Mouse (Mus musculus) midbrain, embryonic 16.5 days (tissue): ENCODE results near the gene AC124502.3. TPM values are rescaled to one million over a fixed set of nuclear protein-coding genes. Genes with fewer than 3 reads are reported as not detected.

Experiments
- ATAC-seq: fragments of 200-750 bp; cut with Nextera tagmentation; 2 replicates; pipeline ENCODE4 v1.8.0; 2017; ENCODE audit warnings: moderate TSS enrichment
- H3K27ac ChIP-seq: fragments of 300-500 bp; sonication (generic); 2 replicates; pipeline ENCODE4 v1.5.1; 2014; ENCODE audit warnings: mild to moderate bottlenecking, low read length, mixed read lengths
- H3K27me3 ChIP-seq: fragments of 300-500 bp; sonication (generic); 2 replicates; pipeline ENCODE4 v1.6.1; 2014; ENCODE audit warnings: low read depth, low read length, mixed read lengths; ENCODE audit not compliant: control insufficient read depth, insufficient read depth
- H3K36me3 ChIP-seq: fragments of 300-500 bp; sonication (generic); 2 replicates; pipeline ENCODE4 v1.6.1; 2014; ENCODE audit warnings: mild to moderate bottlenecking, low read length, moderate library complexity, mixed read lengths; ENCODE audit not compliant: control insufficient read depth, insufficient read depth
- H3K4me1 ChIP-seq: fragments of 300-500 bp; sonication (generic); 2 replicates; pipeline ENCODE4 v1.6.1; 2014; ENCODE audit warnings: mild to moderate bottlenecking, low read length, mixed read lengths; ENCODE audit not compliant: control insufficient read depth, insufficient read depth
- H3K4me2 ChIP-seq: fragments of 300-500 bp; sonication (generic); 2 replicates; pipeline ENCODE4 v1.6.1; 2014; ENCODE audit warnings: mild to moderate bottlenecking, low read length, mixed read lengths
- H3K4me3 ChIP-seq: fragments of 300-500 bp; sonication (generic); 2 replicates; pipeline ENCODE4 v1.5.1; 2014; ENCODE audit warnings: low read depth, mild to moderate bottlenecking, low read length, moderate library complexity, mixed read lengths
- H3K9ac ChIP-seq: fragments of 300-500 bp; sonication (generic); 2 replicates; pipeline ENCODE4 v1.6.1; 2014; ENCODE audit warnings: low read depth, low read length, mixed read lengths
- H3K9me3 ChIP-seq: fragments of 300-500 bp; sonication (generic); replicated peaks from 2 replicates; pipeline ENCODE4 v1.6.1; 2014; ENCODE audit warnings: mild to moderate bottlenecking, low read length, mixed read lengths; ENCODE audit not compliant: control insufficient read depth, poor library complexity, severe bottlenecking
- WGBS: fragments of 180-500 bp; shearing (Covaris S2); extraction: QIAGEN DNeasy Blood & Tissue Kit; methylation state at CpG from one replicate; pipeline ENCODE4 v1.1.7; 2014; 5-methylcytosine and 5-hydroxymethylcytosine counted together
- polyA plus RNA-seq: library from polyadenylated mRNA; unstranded; fragments of >200 nt; fragmentation: Nextera tagmentation; extraction: Ambion mirVana; gene quantifications from 2 replicates; pipeline ENCODE4 v1.2.1, GENCODE M21; 2015

AC124502.3 gene
- polyA plus RNA-seq, 1 experiment from 2014 or later: 2.9 TPM

DNA sequence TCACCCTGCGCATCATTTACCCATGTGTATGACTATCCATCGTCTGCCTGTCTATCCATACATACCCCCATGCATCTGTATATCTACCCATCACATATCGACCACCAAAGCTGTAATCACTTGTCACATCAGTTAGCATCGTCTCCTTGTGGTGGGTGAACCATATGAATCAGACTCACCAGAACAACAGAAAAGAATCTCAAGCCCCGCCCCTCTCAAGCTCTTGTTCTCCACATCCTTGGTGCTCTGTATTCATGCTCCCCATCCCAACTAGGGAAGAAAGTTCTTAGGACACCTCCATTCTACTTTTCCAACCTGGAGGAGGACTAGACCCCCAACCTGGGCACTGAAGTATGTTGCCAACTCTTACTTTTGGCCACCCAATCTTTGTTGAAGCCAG, 23.4 kb downstream of the AC124502.3 start:
- Histone ChIP-seq H3K9me3 (no peaks in the 10 kb centered on the region), H3K4me2 (no peak overlapping the region), H3K27me3 (peaks cover 4% of the 10 kb centered on the region; the same call in 1 of the 2 replicates), H3K27ac (no peak overlapping the region), H3K4me3 (no peak overlapping the region), H3K4me1 (no peaks in the 10 kb centered on the region), H3K9ac (no peak overlapping the region), H3K36me3 (no peaks in the 10 kb centered on the region)
- WGBS: 86% methylated on average over 5 of the region's 5 CpGs
- no peak for ATAC-seq

DNA sequence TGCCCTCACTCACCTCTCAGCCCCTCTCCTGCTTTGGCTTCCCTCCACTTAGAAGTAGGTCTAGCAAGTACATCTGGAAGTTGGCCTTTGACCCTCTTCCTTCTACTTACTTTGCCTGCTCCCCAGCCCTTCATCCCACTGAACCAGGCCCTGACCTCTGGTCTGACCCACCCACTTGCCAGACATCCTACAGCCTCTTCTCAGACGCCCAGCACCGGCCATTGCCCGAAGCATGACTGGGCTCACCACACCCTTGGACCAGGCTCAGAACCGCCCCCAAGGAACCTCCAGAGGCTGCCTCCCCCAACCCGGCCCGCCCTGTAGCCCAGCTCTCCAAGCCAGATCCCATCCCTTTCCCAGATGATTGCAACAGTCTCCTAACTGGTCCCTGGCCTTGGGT, 23.8 kb downstream of the AC124502.3 start:
- WGBS: 83% methylated on average over 6 of the region's 6 CpGs
- no peak for ATAC-seq
- H3K27me3 ChIP-seq: peaks cover 6% of the 10 kb centered on the region; the same call in 1 of the 2 replicates
- no peaks in the 10 kb centered on the region for H3K4me1 ChIP-seq
- no peak overlapping the region for H3K9ac ChIP-seq
- H3K36me3 ChIP-seq: no peaks in the 10 kb centered on the region
- no peaks in the 10 kb centered on the region for H3K9me3 ChIP-seq
- H3K27ac ChIP-seq: no peak overlapping the region
- no peak overlapping the region for H3K4me3 ChIP-seq
- H3K4me2 ChIP-seq: no peak overlapping the region

DNA sequence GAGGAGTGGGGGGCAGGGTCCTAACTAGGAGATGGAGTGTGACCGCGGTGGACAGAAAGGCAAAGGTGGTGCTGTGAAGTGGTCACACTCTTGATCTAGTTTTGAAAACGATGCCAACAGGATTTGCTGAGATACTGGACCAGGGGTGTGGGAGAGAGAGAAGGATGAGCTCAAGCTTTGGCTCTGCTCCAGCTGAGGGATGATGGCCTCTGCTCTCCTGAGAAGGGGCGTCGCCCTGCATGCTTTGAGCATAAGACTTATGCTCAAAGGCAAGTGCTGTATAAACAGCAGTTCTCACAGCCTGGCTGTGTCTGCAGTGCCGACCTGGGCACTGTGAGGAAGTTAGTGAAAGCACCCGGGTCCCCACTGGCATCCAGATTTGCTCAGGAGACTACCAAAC, 26.4 kb downstream of the AC124502.3 start:
- no peak overlapping the region for H3K27ac ChIP-seq
- H3K4me2 ChIP-seq: no peak overlapping the region
- H3K9ac ChIP-seq: no peak overlapping the region
- ATAC-seq: no peak
- H3K36me3 ChIP-seq: no peaks in the 10 kb centered on the region
- H3K4me3 ChIP-seq: no peak overlapping the region
- H3K4me1 ChIP-seq: peaks cover 8% of the 10 kb centered on the region; the same call in 1 of the 2 replicates
- no peaks in the 10 kb centered on the region for H3K9me3 ChIP-seq
- peaks cover 22% of the 10 kb centered on the region for H3K27me3 ChIP-seq
- WGBS: 68% methylated on average over 7 of the region's 7 CpGs

DNA sequence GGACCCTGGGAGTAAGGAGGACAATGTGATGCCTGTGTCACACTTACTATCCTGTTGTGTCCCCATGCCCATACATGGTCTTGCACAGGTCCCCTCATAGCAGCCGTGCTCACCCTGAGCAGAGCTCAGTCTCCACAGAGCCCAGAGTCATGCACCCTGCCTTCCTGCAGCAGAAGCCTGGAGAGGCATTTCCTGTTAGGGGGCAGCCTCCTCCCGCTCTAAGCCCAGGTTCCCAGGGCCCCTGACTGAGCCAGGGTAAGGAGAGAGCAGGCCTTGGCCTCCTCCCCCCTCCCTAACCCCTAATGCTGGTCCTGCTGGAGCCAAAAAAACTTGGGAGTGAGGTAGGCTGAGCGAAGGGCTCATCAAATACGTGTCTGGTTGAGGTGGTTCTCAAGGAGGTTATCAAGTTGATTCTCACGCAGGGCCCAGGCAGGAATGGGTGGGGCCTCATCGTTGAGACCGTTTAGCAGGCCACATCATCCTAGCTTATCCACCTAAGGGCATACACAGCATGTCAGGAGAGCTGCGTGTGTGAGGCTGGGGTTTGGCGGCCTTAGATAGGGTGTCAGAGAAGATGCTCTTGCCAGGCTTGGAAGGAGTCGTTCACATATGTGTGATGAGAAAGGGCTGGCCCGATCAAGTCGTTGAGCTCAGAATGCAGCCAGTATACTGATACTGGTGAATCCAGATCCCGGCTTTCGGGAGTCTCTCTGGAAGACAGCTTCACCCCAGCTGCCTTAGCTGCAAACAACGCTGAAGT, 28.5 kb downstream of the AC124502.3 start:
- ATAC-seq: no peak
- H3K36me3 ChIP-seq: no peaks in the 10 kb centered on the region
- WGBS: 11% methylated on average over 15 of the region's 15 CpGs
- H3K9me3 ChIP-seq: no peaks in the 10 kb centered on the region
- peak overlapping the region; percentile 76 for H3K4me2 ChIP-seq
- H3K4me1 ChIP-seq: peaks cover 14% of the 10 kb centered on the region; the same call in 1 of the 2 replicates
- H3K4me3 ChIP-seq: no peak overlapping the region
- no peak overlapping the region for H3K27ac ChIP-seq
- no peak overlapping the region; the same call in 1 of the 2 replicates for H3K9ac ChIP-seq
- peaks cover 27% of the 10 kb centered on the region for H3K27me3 ChIP-seq

DNA sequence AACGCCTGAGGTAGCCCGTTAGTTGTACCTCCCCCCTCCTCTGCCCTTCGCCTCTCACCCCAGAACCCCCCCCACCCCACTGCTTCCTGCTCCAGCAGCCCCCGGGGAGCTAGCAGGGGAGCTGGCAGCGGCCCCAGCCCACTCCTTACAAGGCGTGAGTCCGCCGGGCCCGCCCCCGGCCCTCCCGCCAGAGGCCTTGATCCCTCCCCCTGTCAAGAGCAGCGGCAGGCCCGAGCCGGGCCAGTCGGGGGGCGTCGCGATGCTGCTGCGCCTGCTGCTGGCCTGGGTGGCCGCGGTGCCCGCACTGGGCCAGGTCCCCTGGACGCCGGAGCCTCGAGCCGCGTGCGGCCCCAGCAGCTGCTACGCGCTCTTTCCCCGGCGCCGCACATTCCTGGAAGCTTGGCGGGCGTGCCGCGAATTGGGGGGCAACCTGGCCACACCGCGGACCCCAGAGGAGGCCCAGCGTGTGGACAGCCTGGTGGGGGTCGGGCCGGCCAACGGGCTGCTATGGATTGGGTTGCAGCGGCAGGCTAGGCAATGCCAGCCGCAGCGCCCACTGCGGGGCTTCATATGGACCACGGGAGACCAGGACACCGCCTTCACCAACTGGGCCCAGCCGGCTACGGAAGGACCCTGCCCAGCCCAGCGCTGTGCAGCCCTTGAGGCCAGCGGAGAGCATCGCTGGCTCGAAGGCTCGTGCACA, 29.3 kb downstream of the AC124502.3 start, which contains the start of gene Cd248:
Gene Cd248, plus strand, starts transcription at position 212 of the 703 bp plus-strand sequence.
- Histone ChIP-seq H3K27ac (no peak within 1 kb of the TSS), H3K36me3 (no peaks in the 10 kb centered on the region), H3K4me1 (peaks cover 15% of the 10 kb centered on the region), H3K9me3 (no peaks in the 10 kb centered on the region), H3K9ac (peak within 1 kb of the TSS; percentile 66), H3K4me3 (peak within 1 kb of the TSS; percentile 41), H3K4me2 (peak within 1 kb of the TSS; percentile 76), H3K27me3 (peaks cover 27% of the 10 kb centered on the region)
- no peak for ATAC-seq
- WGBS: under 1% methylated on average over 49 of the region's 56 CpGs

DNA sequence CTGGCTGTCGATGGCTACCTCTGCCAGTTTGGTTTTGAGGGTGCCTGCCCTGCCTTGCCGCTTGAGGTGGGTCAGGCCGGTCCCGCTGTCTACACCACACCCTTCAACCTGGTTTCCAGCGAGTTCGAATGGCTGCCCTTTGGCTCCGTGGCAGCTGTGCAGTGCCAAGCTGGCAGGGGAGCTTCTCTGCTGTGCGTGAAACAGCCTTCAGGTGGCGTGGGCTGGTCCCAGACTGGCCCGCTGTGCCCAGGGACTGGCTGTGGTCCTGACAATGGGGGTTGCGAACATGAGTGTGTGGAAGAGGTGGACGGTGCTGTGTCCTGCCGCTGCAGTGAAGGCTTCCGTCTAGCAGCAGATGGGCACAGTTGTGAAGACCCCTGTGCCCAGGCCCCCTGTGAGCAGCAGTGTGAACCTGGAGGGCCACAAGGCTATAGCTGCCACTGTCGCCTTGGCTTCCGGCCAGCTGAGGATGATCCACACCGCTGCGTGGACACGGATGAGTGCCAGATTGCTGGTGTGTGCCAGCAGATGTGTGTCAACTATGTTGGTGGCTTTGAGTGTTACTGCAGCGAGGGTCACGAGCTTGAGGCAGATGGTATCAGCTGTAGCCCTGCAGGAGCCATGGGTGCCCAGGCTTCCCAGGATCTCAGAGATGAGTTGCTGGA, 30.0 kb downstream of the AC124502.3 start:
- WGBS: 36% methylated on average over 20 of the region's 21 CpGs
- Histone ChIP-seq H3K9me3 (no peaks in the 10 kb centered on the region), H3K36me3 (no peaks in the 10 kb centered on the region), H3K4me3 (peak overlapping the region; percentile 41), H3K4me2 (peak overlapping the region; percentile 76), H3K27me3 (peaks cover 27% of the 10 kb centered on the region), H3K9ac (peak overlapping the region; percentile 66), H3K4me1 (peaks cover 16% of the 10 kb centered on the region), H3K27ac (no peak overlapping the region)
- no peak for ATAC-seq

DNA sequence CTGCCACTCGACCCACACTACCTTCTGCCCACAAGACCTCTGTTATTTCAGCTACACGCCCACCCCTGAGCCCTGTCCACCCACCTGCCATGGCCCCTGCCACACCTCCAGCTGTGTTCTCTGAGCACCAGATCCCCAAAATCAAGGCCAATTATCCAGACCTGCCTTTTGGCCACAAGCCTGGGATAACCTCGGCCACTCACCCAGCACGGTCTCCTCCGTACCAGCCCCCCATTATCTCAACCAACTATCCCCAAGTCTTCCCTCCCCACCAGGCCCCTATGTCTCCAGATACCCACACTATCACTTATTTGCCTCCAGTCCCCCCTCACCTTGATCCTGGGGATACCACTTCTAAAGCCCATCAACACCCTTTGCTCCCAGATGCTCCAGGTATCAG, 30.8 kb downstream of the AC124502.3 start:
- Histone ChIP-seq H3K4me2 (no peak overlapping the region), H3K4me3 (no peak overlapping the region), H3K9me3 (no peaks in the 10 kb centered on the region), H3K9ac (no peak overlapping the region), H3K27me3 (peaks cover 31% of the 10 kb centered on the region), H3K36me3 (no peaks in the 10 kb centered on the region), H3K4me1 (peaks cover 16% of the 10 kb centered on the region), H3K27ac (no peak overlapping the region)
- no peak for ATAC-seq
- WGBS: 82% methylated on average over 5 of the region's 5 CpGs

DNA sequence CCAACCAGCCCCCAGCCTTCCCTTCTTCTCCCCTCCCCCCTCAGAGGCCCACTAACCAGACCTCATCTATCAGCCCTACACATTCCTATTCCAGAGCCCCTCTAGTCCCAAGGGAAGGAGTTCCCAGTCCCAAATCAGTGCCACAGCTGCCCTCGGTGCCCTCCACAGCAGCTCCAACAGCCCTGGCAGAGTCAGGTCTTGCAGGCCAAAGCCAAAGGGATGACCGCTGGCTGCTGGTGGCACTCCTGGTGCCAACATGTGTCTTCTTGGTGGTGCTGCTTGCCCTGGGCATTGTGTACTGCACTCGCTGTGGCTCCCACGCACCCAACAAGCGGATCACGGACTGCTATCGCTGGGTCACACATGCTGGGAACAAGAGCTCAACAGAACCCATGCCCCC, 31.3 kb downstream of the AC124502.3 start:
- Histone ChIP-seq H3K27me3 (peaks cover 33% of the 10 kb centered on the region), H3K4me3 (no peak overlapping the region), H3K27ac (no peak overlapping the region), H3K36me3 (no peaks in the 10 kb centered on the region), H3K9ac (no peak overlapping the region), H3K4me2 (no peak overlapping the region), H3K4me1 (peaks cover 16% of the 10 kb centered on the region), H3K9me3 (no peaks in the 10 kb centered on the region)
- ATAC-seq: no peak
- 86% methylated on average over 7 of the region's 7 CpGs for WGBS
